Mouse (Mus musculus) heart, adult 2 months (tissue): Measurements from ENCODE around the gene Gm3147.
"Not testable (repeated sequence)": the region's sequence is repeated elsewhere in the genome, so short reads cannot be mapped to it uniquely, and the experiment has no call there.

Source experiments
- CTCF ChIP-seq: fragments of 200-600 bp; IDR thresholded peaks from 2 replicates; pipeline ENCODE4 v1.8.1; 2022; ENCODE audit warnings: antibody characterized with exemption, mild to moderate bottlenecking, moderate library complexity
- EP300 ChIP-seq: fragments of 200-500 bp; IDR thresholded peaks from 2 replicates; pipeline ENCODE4 v1.6.1; 2011; ENCODE audit warnings: low read depth, low read length, control low read depth; ENCODE audit not compliant: insufficient read depth
- POLR2A ChIP-seq: fragments of 200-500 bp; IDR thresholded peaks from 2 replicates; pipeline ENCODE4 v1.6.1; 2011; ENCODE audit warnings: mild to moderate bottlenecking, low read depth, low read length, control low read depth; ENCODE audit not compliant: insufficient read depth

DNA sequence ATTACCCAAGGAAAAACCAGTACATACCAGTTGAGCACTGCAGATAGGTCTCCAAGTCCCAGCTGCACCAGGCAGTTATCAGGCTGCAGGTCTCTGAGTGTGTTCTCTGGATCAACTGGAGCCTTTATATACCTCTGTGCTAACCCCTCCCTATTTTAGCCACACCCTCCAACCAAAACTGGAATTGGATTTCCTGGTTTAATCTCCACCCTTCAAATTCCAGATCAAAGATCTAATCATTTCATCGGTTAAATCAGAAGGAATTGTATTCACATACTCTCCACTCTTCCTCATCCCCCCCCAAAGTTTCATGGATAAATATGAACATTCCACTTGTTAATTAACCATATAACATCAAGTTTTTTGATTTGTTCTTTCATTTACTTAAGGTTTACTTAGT lies at the start of gene Gm3147:
- TF ChIP-seq POLR2A, CTCF, EP300: not testable (repeated sequence)
